Mouse (Mus musculus) left cerebral cortex, adult 2 months (tissue): Measurements from ENCODE around the gene Gm16253. TPM values are rescaled to one million over a fixed set of nuclear protein-coding genes. Genes with fewer than 3 reads are reported as not detected.

Experiments used
- DNase-seq, 2 experiments: peaks; one replicate each; pipeline ENCODE4 v3.0.0; 2021 to 2022; ENCODE audit warnings: low spot score in 2 of 2, mixed read lengths in 1 of 2; ENCODE audit errors: extremely low spot score in 1 of 2
- H3K27ac ChIP-seq: fragments of 200-600 bp; 2 replicates; pipeline ENCODE4 v1.8.1; 2022
- H3K4me3 ChIP-seq: fragments of 200-600 bp; 2 replicates; pipeline ENCODE4 v1.8.1; 2022
- CTCF ChIP-seq: fragments of 200-600 bp; IDR thresholded peaks from 2 replicates; pipeline ENCODE4 v1.8.1; 2022; ENCODE audit warnings: antibody characterized with exemption, mild to moderate bottlenecking, moderate library complexity
- intact Hi-C: fragments of 180-260 bp; cut with DNase I; formaldehyde crosslinking; loops from one replicate; pipeline ENCODE4 v1.15.1; 2025
- total RNA-seq, 2 experiments: library from RNA; stranded (reverse); gene quantifications; 2 replicates each; pipeline ENCODE4 v1.2.3; 2021

Gm16253 gene
- total RNA-seq, 2 experiments from 2014 or later, result not detected

GRCm38 (mm10) chr3:96558159-96558558 is 18.6 kb upstream of the Gm16253 start:
- Histone ChIP-seq H3K4me3 (peak overlapping the region; percentile 51), H3K27ac (peak overlapping the region; percentile 77)
- intact Hi-C loops, result no loop called here
- no peak for DNase-seq
- TF ChIP-seq CTCF, result no peak

- no peak for TF ChIP-seq CTCF
- no peak for DNase-seq
- peak overlapping the region; percentile 77 for H3K27ac ChIP-seq
- intact Hi-C loops, result no loop called here
- peak overlapping the region; percentile 51 for H3K4me3 ChIP-seq
Observed at GRCm38 (mm10) chr3:96558668-96559196, 18.1 kb upstream of the Gm16253 start.

- no peak for TF ChIP-seq CTCF
- intact Hi-C loops, result no loop called here
- Histone ChIP-seq H3K27ac (no peak overlapping the region; the same call in 1 of the 2 replicates), H3K4me3 (peak overlapping the region; percentile 51)
- no peak for DNase-seq
Observed at GRCm38 (mm10) chr3:96559398-96559910, 17.3 kb upstream of the Gm16253 start.

- H3K27ac ChIP-seq, result peak overlapping the region; percentile 4; the same call in 1 of the 2 replicates
- H3K4me3 ChIP-seq, result peak overlapping the region; percentile 51
- no peak for DNase-seq
- intact Hi-C loops, result no loop called here
- no peak for TF ChIP-seq CTCF
Observed at GRCm38 (mm10) chr3:96559911-96560850, 16.6 kb upstream of the Gm16253 start.

DNA sequence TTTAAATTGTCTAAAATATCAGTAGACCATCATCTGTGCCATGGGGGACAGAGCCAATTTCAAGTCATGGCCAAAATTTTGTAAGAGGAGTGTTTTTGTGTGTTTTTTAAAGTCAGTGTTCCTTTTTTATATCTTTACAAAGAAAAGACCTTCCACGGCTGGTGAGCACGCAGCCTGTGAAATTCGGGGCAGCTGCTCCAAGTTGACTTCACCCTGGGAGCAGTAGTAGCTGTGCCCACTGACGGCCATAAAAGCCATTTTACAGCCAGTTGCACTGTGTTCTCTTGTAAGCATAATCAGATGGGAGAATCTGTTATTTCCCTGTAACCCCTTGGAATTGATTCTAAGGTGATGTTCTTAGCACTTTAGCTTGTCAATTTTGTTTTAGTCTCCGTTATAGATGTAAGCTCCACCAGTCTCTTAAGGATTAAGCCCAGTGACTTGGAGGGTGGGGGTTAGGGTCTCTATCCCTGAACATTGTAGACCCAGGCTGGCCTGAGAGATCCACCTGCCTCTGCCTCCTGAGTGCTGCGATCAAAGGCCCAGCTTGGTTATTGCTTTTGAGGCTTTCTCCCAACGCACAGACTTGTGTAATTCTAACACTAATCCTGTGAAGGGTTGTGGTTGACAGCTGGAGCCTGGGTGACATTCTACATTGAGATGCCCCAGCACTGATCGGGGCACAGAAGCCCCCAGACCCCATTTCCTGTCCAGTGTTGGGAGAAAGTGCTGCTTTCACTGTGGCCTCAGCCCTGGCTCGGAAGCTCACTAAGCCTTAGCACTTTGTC is 15.7 kb upstream of the Gm16253 start:
- intact Hi-C loops, result no loop called here

DNA sequence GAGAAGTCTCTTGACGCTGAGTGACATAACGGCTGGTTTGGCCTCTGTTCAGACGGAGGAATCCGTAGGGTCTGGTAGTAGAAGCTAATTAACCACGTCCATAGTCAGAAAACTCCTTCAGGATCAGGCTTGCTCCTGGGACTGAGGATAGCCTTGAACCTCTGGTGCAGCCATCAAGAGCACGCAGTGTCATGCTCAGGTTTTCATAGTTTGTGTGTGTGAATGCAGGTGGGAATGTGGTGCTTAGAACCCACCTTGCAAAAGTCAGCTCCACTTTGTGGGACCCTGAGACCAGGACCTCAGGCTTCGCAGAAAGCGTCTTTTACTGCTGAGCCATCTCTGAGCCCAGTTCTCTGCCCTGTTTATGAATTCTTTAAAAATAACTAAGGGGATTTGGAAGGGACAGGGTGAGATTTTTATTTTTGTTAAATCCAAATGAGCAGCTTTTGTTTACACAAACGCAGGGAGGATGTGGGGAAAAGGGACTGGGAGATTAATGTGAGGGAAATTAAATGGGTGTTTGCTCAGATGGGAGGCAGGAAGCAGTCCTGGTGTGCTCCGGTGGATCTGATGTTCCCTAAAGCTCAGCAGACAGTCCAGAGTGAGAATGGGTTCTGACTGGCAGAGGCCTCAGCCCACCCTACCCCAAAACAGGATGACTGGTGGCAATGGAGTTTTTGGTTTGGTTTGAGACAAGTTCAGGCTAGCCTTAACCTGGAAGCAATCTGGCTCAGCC is 14.7 kb upstream of the Gm16253 start:
- DNase-seq, result no peak
- Histone ChIP-seq H3K4me3 (no peak overlapping the region), H3K27ac (peak overlapping the region; percentile 29; the same call in 1 of the 2 replicates)
- TF ChIP-seq CTCF, result no peak
- intact Hi-C loops, result no loop called here

More for the DNA sequence above, 15.7 kb upstream of the Gm16253 start:
- DNase-seq, result no peak
- TF ChIP-seq CTCF, result no peak
- Histone ChIP-seq H3K27ac (peak overlapping the region; percentile 33), H3K4me3 (peak overlapping the region; percentile 51)

DNA sequence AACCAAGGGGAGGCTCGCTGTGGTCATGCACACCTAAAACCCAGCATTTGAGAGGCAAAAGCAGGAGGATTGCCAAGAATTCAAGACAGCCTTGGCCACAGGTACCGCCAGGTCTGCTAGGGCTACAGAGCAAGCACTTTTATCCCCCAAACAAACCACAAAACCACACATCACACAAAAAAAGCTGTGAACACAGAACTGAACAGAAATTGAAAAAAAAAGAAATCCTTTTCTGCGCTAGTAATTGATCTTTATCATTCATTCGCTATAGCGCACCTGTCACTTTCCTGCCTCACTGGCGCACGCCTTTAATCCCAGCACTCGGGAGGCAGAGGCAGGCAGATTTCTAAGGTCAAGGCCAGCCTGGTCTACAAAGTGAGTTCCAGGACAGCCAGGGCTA is 13.5 kb upstream of the Gm16253 start:
- no peak overlapping the region for H3K27ac ChIP-seq
- intact Hi-C loops, result no loop called here
- DNase-seq, result no peak
- no peak overlapping the region for H3K4me3 ChIP-seq
- no peak for TF ChIP-seq CTCF

DNA sequence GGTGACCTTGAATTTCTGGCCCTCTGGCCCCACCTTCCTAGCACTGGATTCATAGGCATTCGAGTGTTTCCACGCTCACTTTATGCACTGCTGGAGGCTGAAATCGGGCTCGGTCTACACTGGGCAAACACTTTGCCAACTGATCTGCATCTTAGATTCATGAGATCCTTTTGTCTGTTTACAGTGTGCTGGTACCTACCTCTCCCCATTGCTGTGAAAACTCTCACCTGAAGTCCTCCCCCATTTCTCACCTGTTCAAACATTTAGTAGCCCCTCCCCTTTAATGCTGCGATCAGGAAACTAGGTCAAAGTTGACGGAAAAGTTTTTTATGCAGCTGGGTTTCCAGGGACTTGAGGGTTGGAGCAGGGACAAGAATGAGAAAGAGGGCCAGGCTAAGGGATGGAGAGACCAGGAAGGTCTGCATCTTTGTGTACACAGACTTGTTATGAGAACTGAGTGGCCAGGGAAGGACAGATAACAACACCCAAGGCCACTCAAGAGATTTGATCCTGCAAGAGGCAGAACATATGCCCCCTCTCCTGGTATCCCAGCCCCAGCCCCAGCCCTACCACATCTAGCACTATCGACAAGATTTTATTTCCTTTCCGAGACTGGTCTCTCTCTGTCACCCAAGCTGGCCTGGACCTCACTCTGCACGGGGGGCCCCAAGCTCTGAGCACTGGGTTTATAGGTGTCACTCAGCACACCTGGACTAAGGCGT is 12.7 kb upstream of the Gm16253 start:
- peak overlapping the region; percentile 60 for H3K27ac ChIP-seq
- intact Hi-C loops, result no loop called here
- H3K4me3 ChIP-seq, result no peak overlapping the region
- no peak for DNase-seq
- no peak for TF ChIP-seq CTCF

- no peak for TF ChIP-seq CTCF
- intact Hi-C loops, result no loop called here
- DNase-seq, result no peak
- H3K4me3 ChIP-seq, result no peak overlapping the region
- peak overlapping the region; percentile 60 for H3K27ac ChIP-seq
Observed at GRCm38 (mm10) chr3:96564633-96565032, 12.2 kb upstream of the Gm16253 start.

DNA sequence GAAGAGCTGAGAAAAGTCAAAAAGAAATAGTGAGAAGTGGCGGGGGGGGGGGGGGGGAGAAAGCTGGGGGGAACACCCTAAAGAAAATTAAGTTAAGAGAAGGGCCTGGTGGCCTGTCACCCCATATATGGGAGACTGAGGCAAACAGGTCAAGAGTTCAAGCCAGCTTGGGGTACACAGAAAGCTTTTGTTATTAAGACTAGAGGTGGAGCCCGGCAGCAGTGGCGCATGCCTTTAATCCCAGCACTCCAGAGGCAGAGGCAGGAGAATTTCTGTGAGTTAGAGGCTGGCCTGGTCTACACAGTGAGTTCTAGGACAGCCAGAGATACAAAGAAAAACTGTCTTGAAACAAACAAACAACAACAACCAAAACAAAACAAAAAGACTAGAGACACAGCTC is 11.7 kb upstream of the Gm16253 start:
- peak overlapping the region; percentile 36; the same call in 1 of the 2 replicates for H3K27ac ChIP-seq
- no peak for DNase-seq
- intact Hi-C loops, result no loop called here
- H3K4me3 ChIP-seq, result no peak overlapping the region
- no peak for TF ChIP-seq CTCF
